Mouse (Mus musculus) E14TG2a.4 (cell line): Measurements from ENCODE around the gene Gm26920.

Experiments used
- CTCF ChIP-seq: conservative IDR thresholded peaks from 2 replicates; pipeline ENCODE4 v1.5.1; 2014; ENCODE audit warnings: low read length
- NANOG ChIP-seq: IDR thresholded peaks from 2 replicates; pipeline ENCODE4 v1.6.1; 2014; ENCODE audit warnings: borderline replicate concordance, low read length, mixed read lengths

- TF ChIP-seq CTCF = no peak
- no peak for TF ChIP-seq NANOG
These were observed 17.8 kb downstream of the Gm26920 start, which contains the start of gene Zfp82 for GRCm38 (mm10) chr7:30072146-30073028.
